8 mouse cellular contexts compared by ENCODE assay signal in the genomic region with DNA sequence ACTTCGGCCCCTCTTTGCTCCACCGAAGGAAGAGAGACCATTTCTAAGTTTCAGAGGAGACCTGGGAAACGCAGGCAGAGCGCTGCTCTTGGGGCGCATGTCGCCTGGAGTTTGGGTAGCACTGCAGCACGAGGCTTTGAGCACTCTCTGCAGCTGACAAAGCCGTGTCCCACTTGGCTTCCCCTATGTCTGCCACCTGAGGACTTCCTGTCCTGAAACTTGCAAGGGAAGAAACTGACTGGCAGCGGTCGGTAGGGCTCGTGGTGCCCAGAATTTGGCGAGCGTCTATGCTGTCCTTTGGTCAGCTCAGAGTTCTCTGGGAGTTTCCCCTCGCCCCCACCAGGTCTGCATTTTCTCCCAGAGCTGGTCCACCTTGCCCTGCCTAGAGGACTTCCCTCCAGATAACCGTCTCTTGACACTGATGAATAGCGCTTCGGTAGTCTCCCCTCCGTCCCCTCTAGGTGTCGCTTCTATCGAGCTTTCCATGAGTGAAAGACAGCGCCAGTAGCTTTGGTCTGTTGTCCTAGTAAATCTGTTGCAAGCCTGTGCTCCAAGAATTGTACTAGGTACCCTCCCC. TPM values are rescaled to one million over a fixed set of nuclear protein-coding genes. Genes with fewer than 3 reads are reported as not detected.
A peak's percentile ranks its signal among the peaks of the same experiment; 100 is the strongest.
DNase-seq lines count a peak whose midpoint lies in the region; ATAC-seq and TF ChIP-seq lines count a peak whose summit lies in the region.

No protein-coding gene starts in this region.

- H3K36me3 ChIP-seq in intestine, postnatal 0 days (ENCODE audit: control insufficient read depth, insufficient read depth): no peaks in the 10 kb centered on the region
- H3K36me3 ChIP-seq in limb, embryonic 12.5 days: no peaks in the 10 kb centered on the region
- no peaks in the 10 kb centered on the region for H3K36me3 ChIP-seq in neural tube, embryonic 11.5 days (ENCODE audit: control insufficient read depth, insufficient read depth, low read length)

- H3K9ac ChIP-seq in intestine, postnatal 0 days (ENCODE audit: low read depth, low read length): no peak overlapping the region
- no peak overlapping the region for H3K9ac ChIP-seq in limb, embryonic 12.5 days (replicated peaks)
- no peak overlapping the region for H3K9ac ChIP-seq in neural tube, embryonic 11.5 days (ENCODE audit: low read length)

- 3% methylated on average over 21 of the region's 21 CpGs for WGBS in intestine, postnatal 0 days
- WGBS in limb, embryonic 12.5 days: under 1% methylated on average over 21 of the region's 21 CpGs
- 2% methylated on average over 21 of the region's 21 CpGs for WGBS in neural tube, embryonic 11.5 days

- H3K4me3 ChIP-seq in intestine, postnatal 0 days (ENCODE audit: low read depth, low read length): peak overlapping the region; percentile 59
- peak overlapping the region; percentile 55 for H3K4me3 ChIP-seq in limb, embryonic 12.5 days (replicated peaks)
- peak overlapping the region; percentile 56; the same call in 1 of the 2 replicates for H3K4me3 ChIP-seq in neural tube, embryonic 11.5 days (ENCODE audit: low read depth, low read length)

- no peaks in the 10 kb centered on the region for H3K9me3 ChIP-seq in intestine, postnatal 0 days (ENCODE audit: control insufficient read depth)
- H3K9me3 ChIP-seq in limb, embryonic 12.5 days: no peaks in the 10 kb centered on the region
- H3K9me3 ChIP-seq in neural tube, embryonic 11.5 days (ENCODE audit: control insufficient read depth, low read length): no peaks in the 10 kb centered on the region

- H3K27ac ChIP-seq in intestine, postnatal 0 days (ENCODE audit: low read depth, low read length): no peak overlapping the region
- H3K27ac ChIP-seq in limb, embryonic 12.5 days: no peak overlapping the region
- H3K27ac ChIP-seq in neural tube, embryonic 11.5 days (ENCODE audit: low read depth, low read length): no peak overlapping the region

- no peaks in the 10 kb centered on the region; the same call in 1 of the 2 replicates for H3K4me1 ChIP-seq in intestine, postnatal 0 days (replicated peaks; ENCODE audit: control insufficient read depth, insufficient read depth, low read length)
- peaks cover 18% of the 10 kb centered on the region for H3K4me1 ChIP-seq in limb, embryonic 12.5 days (replicated peaks)
- H3K4me1 ChIP-seq in neural tube, embryonic 11.5 days (ENCODE audit: control insufficient read depth, insufficient read depth, low read length): peaks cover 9% of the 10 kb centered on the region

- DNase-seq in ZHBTc4 (ENCODE audit: low read depth, low spot score): peak; percentile 75
- DNase-seq in cerebellum, postnatal 10 days: peak; percentile 83 to 85
- DNase-seq in frontal cortex, postnatal 25 days (ENCODE audit: low spot score in 2 of 2): peak; percentile 22 to 36
- DNase-seq in neural tube, embryonic 11.5 days (ENCODE audit: low spot score): peak; percentile 50
- DNase-seq in thymus, postnatal 25 days: peak; percentile 40
- no peak for DNase-seq in ovary, adult 18-20 months (ENCODE audit: low spot score)

- H3K4me2 ChIP-seq in intestine, postnatal 0 days (replicated peaks; ENCODE audit: low read depth): peak overlapping the region; percentile 95
- H3K4me2 ChIP-seq in limb, embryonic 12.5 days: peak overlapping the region; percentile 96
- peak overlapping the region; percentile 97 for H3K4me2 ChIP-seq in neural tube, embryonic 11.5 days (ENCODE audit: low read depth)

- ATAC-seq in intestine, postnatal 0 days: no peak
- ATAC-seq in limb, embryonic 12.5 days (ENCODE audit: insufficient number of reproducible peaks, insufficient read depth, low FRiP score, low TSS enrichment, low read depth): no peak
- ATAC-seq in neural tube, embryonic 11.5 days (ENCODE audit: insufficient read depth, low FRiP score, low TSS enrichment): no peak

- H3K27me3 ChIP-seq in intestine, postnatal 0 days (replicated peaks; ENCODE audit: control insufficient read depth, insufficient read depth, low read length): peaks cover 38% of the 10 kb centered on the region
- peaks cover 79% of the 10 kb centered on the region for H3K27me3 ChIP-seq in limb, embryonic 12.5 days
- H3K27me3 ChIP-seq in neural tube, embryonic 11.5 days (ENCODE audit: control insufficient read depth, insufficient read depth, low read length): peaks cover 31% of the 10 kb centered on the region

- peak; percentile 73 for TF ChIP-seq CTCF in intestine, postnatal 0 days (IDR thresholded peaks at IDR 0.05; ENCODE audit: low read depth)

RNA-seq across cellular contexts. Expression of a gene that starts 1.3 kb away (rescaled TPM):
- 5.7 and 5.9 TPM in 2 replicates for polyA plus RNA-seq in intestine, postnatal 0 days (2015; fragmentation: Nextera tagmentation; extraction: Ambion mirVana)
- 0.95 and 1.2 TPM in 2 replicates for polyA plus RNA-seq in limb, embryonic 12.5 days (2016; fragmentation: Nextera tagmentation; extraction: Ambion mirVana)
- polyA plus RNA-seq in neural tube, embryonic 11.5 days (2014; fragmentation: Nextera tagmentation; extraction: Ambion mirVana): 3.5 and 3.7 TPM in 2 replicates
